ENCODE assay signal across 8 mouse cellular contexts in genomic region chr10:81377362-81377664, GRCm38 (mm10). TPM values are rescaled to one million over a fixed set of nuclear protein-coding genes. Genes with fewer than 3 reads are reported as not detected.
DNase-seq lines count a peak whose midpoint lies in the region; ATAC-seq and TF ChIP-seq lines count a peak whose summit lies in the region.

No protein-coding gene starts in this region.

- H3K4me3 ChIP-seq in lung, embryonic 16.5 days (ENCODE audit: low read length): peak overlapping the region; percentile 87
- H3K4me3 ChIP-seq in embryonic fibroblast, embryonic 13.5 days (ENCODE audit: insufficient read depth, low read length): peak overlapping the region; percentile 96
- peak overlapping the region; percentile 83 for H3K4me3 ChIP-seq in limb, embryonic 10.5 days
- peak overlapping the region; percentile 82 for H3K4me3 ChIP-seq in neural tube, embryonic 15.5 days (replicated peaks)

- no peak for DNase-seq in lung, postnatal 25 days (ENCODE audit: low spot score)
- no peak for DNase-seq in limb, embryonic 10.5 days (ENCODE audit: low spot score)
- no peak for DNase-seq in MN1 (ENCODE audit: low spot score)
- no peak for DNase-seq in B cell, adult 2 months

- TF ChIP-seq POLR2A in embryonic fibroblast, embryonic 13.5 days (IDR thresholded peaks at IDR 0.05; ENCODE audit: low read depth, low read length): no peak

- H3K27me3 ChIP-seq in lung, embryonic 16.5 days (ENCODE audit: control insufficient read depth, insufficient read depth, low read depth, low read length): no peaks in the 10 kb centered on the region
- no peaks in the 10 kb centered on the region for H3K27me3 ChIP-seq in limb, embryonic 10.5 days (ENCODE audit: low read depth, poor library complexity, severe bottlenecking)
- no peaks in the 10 kb centered on the region for H3K27me3 ChIP-seq in neural tube, embryonic 15.5 days (replicated peaks)

- 31% methylated on average over 2 of the region's 2 CpGs for WGBS in lung, embryonic 16.5 days
- WGBS in limb, embryonic 10.5 days: 70% methylated on average over 2 of the region's 2 CpGs
- 59% methylated on average over 2 of the region's 2 CpGs for WGBS in neural tube, embryonic 15.5 days

- H3K27ac ChIP-seq in lung, embryonic 16.5 days (ENCODE audit: low read length): peak overlapping the region; percentile 66; the same call in 1 of the 2 replicates
- no peak overlapping the region for H3K27ac ChIP-seq in embryonic fibroblast, embryonic 13.5 days (ENCODE audit: insufficient read depth, low read length)
- peak overlapping the region; percentile 96 for H3K27ac ChIP-seq in limb, embryonic 10.5 days
- peak overlapping the region; percentile 86; the same call in 1 of the 2 replicates for H3K27ac ChIP-seq in neural tube, embryonic 15.5 days (replicated peaks)

- no peaks in the 10 kb centered on the region for H3K9me3 ChIP-seq in lung, embryonic 16.5 days (ENCODE audit: control insufficient read depth, low read length)
- no peaks in the 10 kb centered on the region for H3K9me3 ChIP-seq in limb, embryonic 10.5 days (replicated peaks)
- H3K9me3 ChIP-seq in neural tube, embryonic 15.5 days (replicated peaks): no peaks in the 10 kb centered on the region

- H3K9ac ChIP-seq in lung, embryonic 16.5 days (ENCODE audit: low read length): peak overlapping the region; percentile 98
- peak overlapping the region; percentile 86 for H3K9ac ChIP-seq in neural tube, embryonic 15.5 days (replicated peaks)

- H3K4me1 ChIP-seq in lung, embryonic 16.5 days (replicated peaks; ENCODE audit: control insufficient read depth, insufficient read depth, low read length): peaks cover 23% of the 10 kb centered on the region
- H3K4me1 ChIP-seq in embryonic fibroblast, embryonic 13.5 days (ENCODE audit: control insufficient read depth, insufficient read depth, low read length): 0 out of 2 replicates have a peak, but pooled peaks cover 4% of the 10 kb centered on the region
- H3K4me1 ChIP-seq in limb, embryonic 10.5 days: peaks cover 24% of the 10 kb centered on the region
- peaks cover 36% of the 10 kb centered on the region for H3K4me1 ChIP-seq in neural tube, embryonic 15.5 days

- peaks cover 19% of the 10 kb centered on the region for H3K36me3 ChIP-seq in lung, embryonic 16.5 days (ENCODE audit: control insufficient read depth, insufficient read depth, low read length)
- H3K36me3 ChIP-seq in limb, embryonic 10.5 days: peaks cover 46% of the 10 kb centered on the region
- peaks cover 18% of the 10 kb centered on the region for H3K36me3 ChIP-seq in neural tube, embryonic 15.5 days

- no peak for TF ChIP-seq CTCF in embryonic fibroblast, embryonic 13.5 days (IDR thresholded peaks at IDR 0.05; ENCODE audit: borderline replicate concordance, insufficient read depth, low read length)

- peak overlapping the region; percentile 92 for H3K4me2 ChIP-seq in lung, embryonic 16.5 days (ENCODE audit: low read depth, low read length)
- peak overlapping the region; percentile 86 for H3K4me2 ChIP-seq in neural tube, embryonic 15.5 days

- ATAC-seq in lung, embryonic 16.5 days (ENCODE audit: low read depth): no peak
- no peak for ATAC-seq in neural tube, embryonic 15.5 days (ENCODE audit: low FRiP score)
- ATAC-seq in activated CD4-positive, CD25-positive, alpha-beta regulatory T cell, adult 4 months: no peak

RNA-seq across cellular contexts. Expression of gene Fzr1, which starts 1.0 kb away (rescaled TPM):
- polyA plus RNA-seq in lung, embryonic 16.5 days (2015; fragmentation: Nextera tagmentation; extraction: Ambion mirVana): 95.4 and 105 TPM in 2 replicates
- 26.4 and 26.7 TPM in 2 replicates for polyA plus RNA-seq in embryonic fibroblast, embryonic 13.5 days (2011; ENCODE audit: insufficient read length, low read depth, missing spikeins)
- polyA plus RNA-seq in limb, embryonic 10.5 days (2016; fragmentation: Nextera tagmentation; extraction: Ambion mirVana): 134 and 148 TPM in 2 replicates
- polyA plus RNA-seq in neural tube, embryonic 15.5 days (2015; fragmentation: Nextera tagmentation; extraction: Ambion mirVana): 132 and 146 TPM in 2 replicates
- 10 to 100 TPM; 19.3 to 20.1 TPM for polyA plus RNA-seq in activated CD4-positive, CD25-positive, alpha-beta regulatory T cell, adult 4 months (2017; shearing (Covaris generic))

RNA-seq across cellular contexts. Expression of gene Dohh, which starts 6.9 kb away (rescaled TPM):
- polyA plus RNA-seq in lung, embryonic 16.5 days (2015; fragmentation: Nextera tagmentation; extraction: Ambion mirVana): 71.4 and 73.1 TPM in 2 replicates
- polyA plus RNA-seq in embryonic fibroblast, embryonic 13.5 days (2011; ENCODE audit: insufficient read length, low read depth, missing spikeins): 37.7 and 50.1 TPM in 2 replicates
- 101 and 115 TPM in 2 replicates for polyA plus RNA-seq in limb, embryonic 10.5 days (2016; fragmentation: Nextera tagmentation; extraction: Ambion mirVana)
- polyA plus RNA-seq in neural tube, embryonic 15.5 days (2015; fragmentation: Nextera tagmentation; extraction: Ambion mirVana): 101 TPM in 2 replicates
- 10 to 100 TPM; 12.7 to 13.7 TPM for polyA plus RNA-seq in activated CD4-positive, CD25-positive, alpha-beta regulatory T cell, adult 4 months (2017; shearing (Covaris generic))

RNA-seq across cellular contexts. Expression of gene Gm48551, which starts 7.0 kb away (rescaled TPM):
- polyA plus RNA-seq in lung, embryonic 16.5 days (2015; fragmentation: Nextera tagmentation; extraction: Ambion mirVana): 3.0 and 3.1 TPM in 2 replicates
- 1.4 TPM in 1 of 2 replicates, not detected in the other for polyA plus RNA-seq in embryonic fibroblast, embryonic 13.5 days (2011; ENCODE audit: insufficient read length, low read depth, missing spikeins)
- 3.8 and 4.2 TPM in 2 replicates for polyA plus RNA-seq in limb, embryonic 10.5 days (2016; fragmentation: Nextera tagmentation; extraction: Ambion mirVana)
- polyA plus RNA-seq in neural tube, embryonic 15.5 days (2015; fragmentation: Nextera tagmentation; extraction: Ambion mirVana): 5.7 and 7.2 TPM in 2 replicates
- polyA plus RNA-seq in activated CD4-positive, CD25-positive, alpha-beta regulatory T cell, adult 4 months (2017; shearing (Covaris generic)): 1 to 10 TPM; 1.1 to 1.2 TPM

RNA-seq across cellular contexts. Expression of gene Gm48552, which starts 11.5 kb away (rescaled TPM):
- 1.2 and 1.7 TPM in 2 replicates for polyA plus RNA-seq in lung, embryonic 16.5 days (2015; fragmentation: Nextera tagmentation; extraction: Ambion mirVana)
- 1.1 TPM in 1 of 2 replicates, not detected in the other for polyA plus RNA-seq in embryonic fibroblast, embryonic 13.5 days (2011; ENCODE audit: insufficient read length, low read depth, missing spikeins)
- polyA plus RNA-seq in limb, embryonic 10.5 days (2016; fragmentation: Nextera tagmentation; extraction: Ambion mirVana): 1.4 and 1.5 TPM in 2 replicates
- polyA plus RNA-seq in neural tube, embryonic 15.5 days (2015; fragmentation: Nextera tagmentation; extraction: Ambion mirVana): 3.4 and 3.6 TPM in 2 replicates
- polyA plus RNA-seq in activated CD4-positive, CD25-positive, alpha-beta regulatory T cell, adult 4 months (2017; shearing (Covaris generic)): 1 to 10 TPM in 1 of 2 experiments, not detected in 1; 1.4 TPM

RNA-seq across cellular contexts. Expression of gene 4930404N11Rik, which starts 11.7 kb away (rescaled TPM):
- 2.0 and 2.2 TPM in 2 replicates for polyA plus RNA-seq in lung, embryonic 16.5 days (2015; fragmentation: Nextera tagmentation; extraction: Ambion mirVana)
- 0.61 TPM in 1 of 2 replicates, not detected in the other for polyA plus RNA-seq in embryonic fibroblast, embryonic 13.5 days (2011; ENCODE audit: insufficient read length, low read depth, missing spikeins)
- 0.24 and 0.38 TPM in 2 replicates for polyA plus RNA-seq in limb, embryonic 10.5 days (2016; fragmentation: Nextera tagmentation; extraction: Ambion mirVana)
- polyA plus RNA-seq in neural tube, embryonic 15.5 days (2015; fragmentation: Nextera tagmentation; extraction: Ambion mirVana): 1.3 and 1.5 TPM in 2 replicates
- 1 to 10 TPM in 1 of 2 experiments, not detected in 1; 2.1 TPM for polyA plus RNA-seq in activated CD4-positive, CD25-positive, alpha-beta regulatory T cell, adult 4 months (2017; shearing (Covaris generic))
